Mouse (Mus musculus) embryonic fibroblast, embryonic 13.5 days (primary cell): Measurements from ENCODE around the gene Kdm7a.

Source experiments
- CTCF ChIP-seq: IDR thresholded peaks from 2 replicates; pipeline ENCODE4 v1.5.1; 2011; ENCODE audit warnings: mild to moderate bottlenecking, control low read depth, low read length, moderate library complexity, borderline replicate concordance; ENCODE audit not compliant: insufficient read depth
- POLR2A ChIP-seq: IDR thresholded peaks from 2 replicates; pipeline ENCODE4 v1.6.1; 2011; ENCODE audit warnings: low read depth, mild to moderate bottlenecking, control low read depth, low read length, moderate library complexity

DNA sequence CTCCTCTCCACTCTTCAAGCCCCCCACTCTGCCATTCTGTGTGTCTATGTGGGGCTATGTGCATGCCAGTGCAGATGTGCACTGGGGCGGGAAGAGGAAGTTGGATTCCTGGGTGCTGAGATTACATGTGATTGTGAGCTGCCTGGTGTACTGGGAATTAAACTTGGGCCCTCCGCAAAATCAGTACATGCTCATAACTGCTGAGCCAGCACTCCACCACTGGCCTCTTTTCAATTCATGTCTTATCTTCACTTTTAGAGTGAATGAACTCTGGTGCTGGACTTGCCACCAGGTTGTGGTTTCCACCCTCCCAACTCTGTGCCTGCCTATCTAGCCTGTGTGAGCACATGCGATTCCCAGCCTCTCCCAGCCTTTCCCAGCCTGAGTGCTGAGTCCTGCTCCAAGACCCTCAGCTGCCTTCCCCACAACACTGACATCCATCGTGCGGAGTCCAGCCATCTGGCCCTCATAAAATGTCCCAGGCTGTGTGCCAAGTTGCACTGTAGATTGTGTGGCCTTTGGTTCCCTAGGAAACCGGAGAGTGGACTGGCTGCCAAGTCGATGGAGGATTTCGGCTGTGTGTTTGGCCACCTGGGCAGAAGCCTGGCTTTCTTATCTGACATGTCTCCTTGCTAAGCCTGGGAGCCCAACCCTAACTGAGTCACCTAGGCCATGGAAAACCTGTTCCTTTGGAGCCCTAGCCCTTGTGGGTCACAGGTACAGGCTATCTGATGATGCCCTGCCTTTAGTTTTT lies 36.3 kb upstream of the Kdm7a start:
- no peak for TF ChIP-seq CTCF
- no peak for TF ChIP-seq POLR2A
